Mouse (Mus musculus): ENCODE measurements around the gene Usp20. TPM values are rescaled to one million over a fixed set of nuclear protein-coding genes. Genes with fewer than 3 reads are reported as not detected.
A peak's percentile ranks its signal among the peaks of the same experiment; 100 is the strongest.

Usp20 gene
- polyA plus RNA-seq, 1 experiment from 2014 or later = 20.6 TPM

DNA sequence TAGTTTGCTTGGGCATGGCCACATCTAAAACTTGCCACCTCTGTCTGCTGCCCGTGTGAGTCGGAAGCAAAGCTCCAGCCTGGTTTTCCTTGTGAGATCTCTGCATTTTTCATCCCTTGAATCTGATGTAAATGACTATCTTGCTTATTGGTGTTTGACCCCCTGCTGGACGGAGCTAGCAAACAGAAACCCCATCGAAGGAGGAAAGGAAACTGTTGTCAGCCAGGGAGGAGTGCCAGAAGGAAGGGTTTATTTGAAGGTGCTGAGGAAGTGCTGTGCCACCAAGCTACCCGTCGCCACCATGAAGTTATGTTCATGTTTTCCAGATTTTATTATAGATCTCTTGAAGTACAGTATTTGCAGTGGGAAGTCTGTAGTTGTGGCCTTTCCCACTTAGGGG, 27.3 kb upstream of the Usp20 start:
- no peak for ATAC-seq (ENCODE audit: insufficient number of reproducible peaks, insufficient read depth, low FRiP score, low TSS enrichment, low read depth)
- WGBS = 71% methylated on average over 6 of the region's 6 CpGs
- peak overlapping the region; percentile 78; the same call in 1 of the 2 replicates for H3K9ac ChIP-seq (replicated peaks)
- no peak overlapping the region for H3K27ac ChIP-seq
- H3K36me3 ChIP-seq = peaks cover 52% of the 10 kb centered on the region
- peaks cover 27% of the 10 kb centered on the region for H3K4me1 ChIP-seq (replicated peaks)
- H3K27me3 ChIP-seq = no peaks in the 10 kb centered on the region
- H3K4me3 ChIP-seq (replicated peaks) = peak overlapping the region; percentile 91
- H3K4me2 ChIP-seq = peak overlapping the region; percentile 89
- no peaks in the 10 kb centered on the region for H3K9me3 ChIP-seq

DNA sequence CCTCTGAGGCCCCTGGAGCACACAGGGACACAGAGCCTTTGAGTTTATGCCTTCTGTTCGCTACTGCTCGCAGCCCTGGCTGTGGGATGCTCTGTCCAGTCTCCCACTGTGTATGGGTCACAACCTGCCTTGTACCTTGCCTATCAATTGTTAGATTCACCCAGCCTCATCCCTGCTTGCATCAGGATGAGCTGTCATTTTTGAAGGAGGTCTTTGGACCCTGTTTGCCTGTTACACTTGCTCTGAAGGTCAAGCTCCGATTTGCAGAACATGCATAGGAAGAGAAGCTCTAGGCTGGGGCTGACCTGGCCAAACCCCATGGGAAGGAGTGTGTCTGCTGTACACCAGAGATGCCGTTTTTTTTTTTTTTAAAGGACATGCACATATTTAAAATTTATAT, 24.6 kb upstream of the Usp20 start:
- no peaks in the 10 kb centered on the region for H3K9me3 ChIP-seq
- no peak overlapping the region for H3K4me3 ChIP-seq (replicated peaks)
- no peaks in the 10 kb centered on the region for H3K27me3 ChIP-seq
- H3K27ac ChIP-seq = no peak overlapping the region
- no peak overlapping the region for H3K9ac ChIP-seq (replicated peaks)
- H3K4me2 ChIP-seq = no peak overlapping the region
- peaks cover 79% of the 10 kb centered on the region for H3K36me3 ChIP-seq
- ATAC-seq (ENCODE audit: insufficient number of reproducible peaks, insufficient read depth, low FRiP score, low TSS enrichment, low read depth) = no peak
- WGBS = 90% methylated on average over 4 of the region's 4 CpGs
- peaks cover 25% of the 10 kb centered on the region for H3K4me1 ChIP-seq (replicated peaks)

DNA sequence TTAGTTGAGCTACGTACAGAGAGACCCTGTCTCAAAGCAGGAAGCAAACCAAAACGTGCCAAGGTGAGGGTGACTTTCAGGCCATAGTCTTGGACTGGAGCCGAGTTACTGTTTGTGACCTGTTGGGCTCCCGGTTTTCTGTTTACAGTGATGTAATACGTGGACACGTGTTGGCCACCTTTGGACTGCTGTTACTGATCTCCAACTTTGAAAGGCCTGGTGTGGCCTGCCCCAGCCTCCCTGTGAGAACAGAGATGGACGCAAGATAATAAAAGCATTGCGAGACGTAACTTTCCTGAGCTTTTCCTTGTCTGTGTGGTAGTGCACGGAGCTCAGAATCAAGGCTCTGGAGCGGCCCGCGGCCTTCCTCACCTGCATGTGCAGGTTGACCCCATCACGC, 23.4 kb upstream of the Usp20 start:
- H3K4me3 ChIP-seq (replicated peaks) = no peak overlapping the region
- no peak for ATAC-seq (ENCODE audit: insufficient number of reproducible peaks, insufficient read depth, low FRiP score, low TSS enrichment, low read depth)
- no peaks in the 10 kb centered on the region for H3K27me3 ChIP-seq
- H3K4me2 ChIP-seq = no peak overlapping the region
- H3K9ac ChIP-seq (replicated peaks) = no peak overlapping the region
- no peaks in the 10 kb centered on the region for H3K9me3 ChIP-seq
- 90% methylated on average over 14 of the region's 14 CpGs for WGBS
- H3K36me3 ChIP-seq = peaks cover 91% of the 10 kb centered on the region
- no peak overlapping the region for H3K27ac ChIP-seq
- H3K4me1 ChIP-seq (replicated peaks) = peaks cover 22% of the 10 kb centered on the region

DNA sequence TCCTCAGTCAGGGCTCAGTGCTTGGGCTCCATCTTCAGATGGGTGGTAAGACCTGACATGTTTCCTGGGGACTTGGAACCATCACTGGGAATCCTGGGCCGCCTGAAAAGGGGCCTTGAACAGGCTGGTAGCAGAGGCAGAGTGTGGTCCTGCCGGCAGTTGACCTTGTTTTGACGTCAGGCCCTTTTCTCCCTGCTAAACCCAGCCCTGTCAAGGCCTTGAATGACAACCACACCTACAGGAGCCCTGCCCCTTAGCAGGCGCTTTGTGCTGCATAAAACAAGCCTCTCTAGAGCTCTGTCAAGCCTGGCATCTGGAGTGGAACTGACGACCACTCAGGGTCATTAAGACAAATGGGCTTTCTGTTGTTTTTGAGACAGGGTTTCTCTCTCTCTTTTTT, 22.2 kb upstream of the Usp20 start:
- Histone ChIP-seq H3K36me3 (peaks cover 99% of the 10 kb centered on the region), H3K9ac (replicated peaks) (0 out of 2 replicates have a peak overlapping the region, but pooled peaks have one; percentile 12), H3K27ac (no peak overlapping the region), H3K4me3 (replicated peaks) (no peak overlapping the region), H3K4me1 (replicated peaks) (peaks cover 11% of the 10 kb centered on the region), H3K4me2 (no peak overlapping the region), H3K27me3 (no peaks in the 10 kb centered on the region), H3K9me3 (no peaks in the 10 kb centered on the region)
- 49% methylated on average over 5 of the region's 5 CpGs for WGBS
- no peak for ATAC-seq (ENCODE audit: insufficient number of reproducible peaks, insufficient read depth, low FRiP score, low TSS enrichment, low read depth)

DNA sequence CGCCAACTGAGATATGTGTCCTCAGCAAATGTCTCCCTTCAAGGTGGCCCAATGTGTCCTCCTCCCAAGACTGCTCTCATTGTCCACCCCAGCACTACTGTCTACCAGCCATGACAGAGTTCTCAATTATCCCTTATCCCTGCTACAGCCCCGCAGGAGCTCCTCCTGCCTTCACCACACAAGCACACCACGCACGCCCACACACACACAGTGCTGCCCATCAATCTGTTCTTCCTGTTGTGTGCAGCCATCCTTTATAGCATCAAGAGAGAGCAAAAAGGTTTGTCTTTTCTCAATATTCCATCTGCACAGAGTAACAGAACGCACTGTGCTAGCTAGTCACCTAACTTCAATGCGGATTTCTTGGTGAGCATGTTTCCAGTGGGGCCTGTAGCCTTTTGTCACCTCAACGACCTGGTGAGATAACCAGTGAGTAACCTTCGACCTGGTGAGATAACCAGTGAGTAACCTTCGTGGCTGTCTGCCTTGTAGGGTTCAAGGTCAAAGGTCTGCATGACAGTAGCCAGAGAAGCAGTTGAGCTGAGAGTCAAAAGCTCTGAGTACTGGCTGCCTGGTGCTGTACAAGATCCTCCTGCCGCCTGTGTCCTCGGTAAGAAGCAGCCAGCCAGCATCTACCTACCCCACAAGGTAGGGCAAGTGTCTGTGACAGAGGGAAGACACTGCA, 19.4 kb upstream of the Usp20 start:
- H3K4me3 ChIP-seq (replicated peaks) = no peak overlapping the region
- no peaks in the 10 kb centered on the region for H3K27me3 ChIP-seq
- no peak overlapping the region for H3K4me2 ChIP-seq
- no peak overlapping the region for H3K9ac ChIP-seq (replicated peaks)
- WGBS = 88% methylated on average over 11 of the region's 11 CpGs
- peaks cover 86% of the 10 kb centered on the region for H3K36me3 ChIP-seq
- peaks cover 21% of the 10 kb centered on the region for H3K4me1 ChIP-seq (replicated peaks)
- H3K9me3 ChIP-seq = no peaks in the 10 kb centered on the region
- no peak overlapping the region for H3K27ac ChIP-seq
- no peak for ATAC-seq (ENCODE audit: insufficient number of reproducible peaks, insufficient read depth, low FRiP score, low TSS enrichment, low read depth)

DNA sequence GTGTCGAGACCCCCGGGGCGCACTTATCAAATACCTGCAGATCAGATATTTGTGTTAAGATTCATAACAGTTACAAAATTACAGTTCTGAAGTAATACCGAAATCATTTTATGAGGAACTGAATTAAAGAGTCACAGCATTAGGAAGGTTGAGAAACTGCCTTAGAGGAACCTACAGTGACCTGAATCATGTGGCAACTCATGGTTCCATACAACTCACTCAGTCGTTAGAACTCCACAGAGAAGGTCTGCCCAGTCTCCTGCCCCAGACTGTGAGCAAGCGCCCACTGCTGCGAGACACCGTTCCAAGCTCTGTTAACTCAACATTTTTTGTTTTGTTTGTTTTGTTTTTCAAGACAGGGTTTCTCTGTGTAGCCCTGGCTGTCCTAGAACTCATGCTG, 16.5 kb upstream of the Usp20 start:
- Histone ChIP-seq H3K27me3 (no peaks in the 10 kb centered on the region), H3K4me1 (replicated peaks) (peaks cover 21% of the 10 kb centered on the region), H3K4me2 (0 out of 2 replicates have a peak overlapping the region, but pooled peaks have one; percentile 93), H3K27ac (no peak overlapping the region), H3K9me3 (peaks cover 5% of the 10 kb centered on the region; the same call in 1 of the 2 replicates), H3K36me3 (peaks cover 62% of the 10 kb centered on the region), H3K9ac (replicated peaks) (no peak overlapping the region), H3K4me3 (replicated peaks) (0 out of 2 replicates have a peak overlapping the region, but pooled peaks have one; percentile 98)
- no peak for ATAC-seq (ENCODE audit: insufficient number of reproducible peaks, insufficient read depth, low FRiP score, low TSS enrichment, low read depth)
- WGBS = 95% methylated on average over 8 of the region's 8 CpGs

DNA sequence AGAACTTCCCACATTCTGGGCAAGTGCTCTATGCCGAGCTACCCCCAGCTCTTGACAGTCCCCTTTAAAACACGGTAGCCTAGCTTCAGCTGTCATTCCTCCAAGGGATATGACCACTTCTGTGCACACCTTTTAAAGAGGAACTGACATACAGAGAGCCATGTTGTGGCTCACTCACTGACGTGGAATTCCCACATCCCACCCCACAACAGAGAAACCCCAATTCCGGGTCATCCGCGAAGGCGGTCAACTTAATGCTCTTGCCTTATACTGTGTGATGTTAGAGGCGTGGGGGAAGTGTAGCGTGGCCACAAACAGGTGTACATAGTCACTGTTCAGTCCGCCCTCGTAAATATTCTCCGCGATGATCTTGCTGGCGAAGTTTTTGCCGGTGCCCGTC, 15.3 kb upstream of the Usp20 start:
- peak overlapping the region; percentile 98 for H3K4me3 ChIP-seq (replicated peaks)
- H3K9me3 ChIP-seq = peaks cover 5% of the 10 kb centered on the region; the same call in 1 of the 2 replicates
- H3K9ac ChIP-seq (replicated peaks) = peak overlapping the region; percentile 90
- peak overlapping the region; percentile 93 for H3K4me2 ChIP-seq
- H3K36me3 ChIP-seq = peaks cover 54% of the 10 kb centered on the region
- no peak for ATAC-seq (ENCODE audit: insufficient number of reproducible peaks, insufficient read depth, low FRiP score, low TSS enrichment, low read depth)
- peaks cover 21% of the 10 kb centered on the region for H3K4me1 ChIP-seq (replicated peaks)
- H3K27me3 ChIP-seq = no peaks in the 10 kb centered on the region
- H3K27ac ChIP-seq = no peak overlapping the region
- WGBS = 20% methylated on average over 16 of the region's 16 CpGs

DNA sequence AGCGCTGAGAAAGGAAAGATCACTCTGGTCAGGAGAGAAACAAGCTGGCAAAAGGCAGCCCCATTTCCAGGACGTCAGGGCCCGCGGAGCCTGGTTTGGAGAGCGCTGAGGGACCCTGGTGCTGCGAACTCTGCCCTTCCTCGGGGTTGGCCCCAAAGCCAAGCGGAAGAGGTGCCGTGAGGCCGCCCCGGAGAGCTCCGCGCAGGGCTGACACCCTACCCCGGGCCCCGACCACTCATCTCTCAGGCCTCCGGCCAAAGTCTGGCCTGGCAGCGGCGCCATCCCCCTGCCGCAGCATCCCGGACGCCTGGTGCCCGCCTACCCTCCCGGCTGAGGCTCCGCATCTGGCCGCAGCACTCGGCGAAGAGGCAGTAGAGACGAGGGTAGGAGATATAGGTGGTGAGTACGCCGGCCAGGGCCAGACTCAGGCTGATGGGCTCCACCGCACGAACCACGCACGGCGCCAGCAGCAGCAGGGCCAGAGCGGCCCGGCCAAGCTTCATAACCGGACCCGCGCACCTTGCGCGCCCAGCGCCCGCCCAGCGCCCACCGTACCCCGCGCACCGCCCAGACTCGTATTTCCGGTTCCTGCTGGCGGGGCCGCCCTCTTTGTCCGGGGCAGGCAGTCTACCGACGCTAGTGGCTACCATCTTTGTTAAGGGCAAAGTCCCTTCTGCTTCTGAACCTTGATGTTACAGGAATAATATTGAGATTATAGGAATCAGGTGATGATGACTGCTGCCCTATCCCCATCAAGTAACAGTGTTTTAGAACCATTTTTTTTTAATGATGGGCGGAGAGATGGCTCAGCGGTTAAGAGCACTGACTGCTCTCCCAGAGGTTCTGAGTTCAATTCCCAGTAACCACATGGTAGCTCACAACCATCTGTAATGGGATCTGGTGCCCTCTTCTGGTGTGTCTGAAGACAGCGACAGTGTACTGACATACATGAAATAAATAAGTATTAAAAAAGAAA, 14.4 kb upstream of the Usp20 start, which contains the start of gene Tor1a:
Gene Tor1a (minus strand): TSS at position 582 of the 976 bp plus-strand sequence.
- Histone ChIP-seq H3K27ac (peak within 1 kb of the TSS; percentile 72), H3K4me3 (replicated peaks) (peak within 1 kb of the TSS; percentile 98), H3K27me3 (no peaks in the 10 kb centered on the region), H3K9ac (replicated peaks) (peak within 1 kb of the TSS; percentile 90), H3K36me3 (peaks cover 51% of the 10 kb centered on the region), H3K9me3 (peaks cover 5% of the 10 kb centered on the region; the same call in 1 of the 2 replicates), H3K4me2 (peak within 1 kb of the TSS; percentile 93), H3K4me1 (replicated peaks) (peaks cover 21% of the 10 kb centered on the region)
- 2% methylated on average over 59 of the region's 59 CpGs for WGBS
- ATAC-seq (ENCODE audit: insufficient number of reproducible peaks, insufficient read depth, low FRiP score, low TSS enrichment, low read depth) = peak; percentile 87

DNA sequence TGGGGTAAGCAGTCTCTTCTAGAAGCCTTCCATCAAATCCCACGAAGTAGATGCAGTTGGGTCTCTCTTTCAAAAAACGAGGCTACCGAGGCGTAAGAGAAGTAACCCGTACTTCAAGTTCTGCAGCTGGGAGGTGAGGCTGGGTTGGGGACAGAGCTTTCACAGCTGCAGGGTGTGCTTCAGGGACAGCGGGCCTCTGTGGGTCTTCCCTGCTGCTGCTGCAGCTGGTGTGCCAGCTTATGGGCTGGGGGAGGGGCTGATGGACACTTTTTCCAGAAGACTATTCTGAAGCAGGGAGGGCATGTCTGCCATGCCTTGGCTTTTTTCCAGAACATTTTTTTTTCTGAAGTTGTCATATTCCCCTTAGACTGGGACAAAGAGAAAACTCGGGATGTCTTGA, 945 bp downstream of the Usp20 start:
- Histone ChIP-seq H3K27me3 (no peaks in the 10 kb centered on the region), H3K36me3 (peaks cover 23% of the 10 kb centered on the region), H3K9me3 (no peaks in the 10 kb centered on the region), H3K27ac (0 out of 2 replicates have a peak overlapping the region, but pooled peaks have one; percentile 17), H3K4me1 (replicated peaks) (peaks cover 28% of the 10 kb centered on the region), H3K4me2 (peak overlapping the region; percentile 67), H3K9ac (replicated peaks) (peak overlapping the region; percentile 60; the same call in 1 of the 2 replicates), H3K4me3 (replicated peaks) (peak overlapping the region; percentile 83)
- ATAC-seq (ENCODE audit: insufficient number of reproducible peaks, insufficient read depth, low FRiP score, low TSS enrichment, low read depth) = no peak
- WGBS = 43% methylated on average over 7 of the region's 7 CpGs

DNA sequence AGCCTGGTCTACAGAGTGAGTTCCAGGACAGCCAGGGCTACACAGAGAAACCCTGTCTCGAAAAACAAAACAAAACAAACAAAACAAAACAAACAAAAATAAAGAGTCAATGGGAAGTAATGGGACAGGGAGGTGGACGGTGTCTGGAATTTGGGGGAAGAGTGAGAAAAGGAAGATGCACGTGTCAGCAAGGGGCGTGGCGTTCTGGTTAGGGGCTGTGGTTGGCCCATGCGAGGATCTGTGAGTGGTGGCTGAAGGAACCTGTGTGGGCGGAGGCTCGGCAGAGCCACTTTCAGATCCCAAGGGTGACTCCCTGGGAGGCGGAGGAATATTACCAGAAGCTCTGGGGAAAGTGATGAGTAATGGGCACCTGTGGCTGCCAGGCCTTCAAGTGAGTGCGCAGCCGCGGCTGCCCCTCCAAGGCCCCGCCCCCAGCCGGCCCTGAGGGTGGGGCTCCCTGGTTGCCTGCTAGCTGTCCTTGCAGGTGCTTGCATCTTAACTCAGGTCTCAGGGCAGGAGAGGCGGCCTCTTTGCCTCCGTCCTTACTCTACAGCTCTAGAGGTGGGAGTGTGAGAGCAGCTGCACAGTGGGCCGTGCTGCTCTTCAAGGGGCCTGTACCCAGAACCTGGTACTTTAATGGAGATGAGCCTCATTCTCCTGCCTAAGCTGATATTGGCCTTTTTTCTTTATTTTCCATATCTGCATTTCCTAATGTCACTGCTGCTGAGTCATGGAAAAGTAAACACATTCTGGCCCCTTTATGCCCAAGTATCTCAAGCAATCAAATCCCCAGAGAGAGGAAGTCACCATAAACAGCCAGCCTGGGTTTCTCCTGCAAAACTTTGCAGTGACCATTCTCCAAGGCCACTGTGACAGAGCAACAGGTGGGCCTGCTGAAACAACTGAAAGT, 3.3 kb downstream of the Usp20 start:
- Histone ChIP-seq H3K27ac (no peak overlapping the region), H3K4me3 (replicated peaks) (no peak overlapping the region; the same call in 1 of the 2 replicates), H3K27me3 (no peaks in the 10 kb centered on the region), H3K4me2 (peak overlapping the region; percentile 23; the same call in 1 of the 2 replicates), H3K9ac (replicated peaks) (no peak overlapping the region), H3K36me3 (peaks cover 2% of the 10 kb centered on the region; the same call in 1 of the 2 replicates), H3K4me1 (replicated peaks) (peaks cover 28% of the 10 kb centered on the region), H3K9me3 (no peaks in the 10 kb centered on the region)
- no peak for ATAC-seq (ENCODE audit: insufficient number of reproducible peaks, insufficient read depth, low FRiP score, low TSS enrichment, low read depth)
- WGBS = 24% methylated on average over 17 of the region's 17 CpGs
